Mouse (Mus musculus): ENCODE measurements around the gene Fbxo11. TPM values are rescaled to one million over a fixed set of nuclear protein-coding genes. Genes with fewer than 3 reads are reported as not detected.
"Not testable (repeated sequence)": the region's sequence is repeated elsewhere in the genome, so short reads cannot be mapped to it uniquely, and the experiment has no call there.

Gene Fbxo11
- polyA plus RNA-seq, 1 experiment from 2014 or later = 9.9 TPM

DNA sequence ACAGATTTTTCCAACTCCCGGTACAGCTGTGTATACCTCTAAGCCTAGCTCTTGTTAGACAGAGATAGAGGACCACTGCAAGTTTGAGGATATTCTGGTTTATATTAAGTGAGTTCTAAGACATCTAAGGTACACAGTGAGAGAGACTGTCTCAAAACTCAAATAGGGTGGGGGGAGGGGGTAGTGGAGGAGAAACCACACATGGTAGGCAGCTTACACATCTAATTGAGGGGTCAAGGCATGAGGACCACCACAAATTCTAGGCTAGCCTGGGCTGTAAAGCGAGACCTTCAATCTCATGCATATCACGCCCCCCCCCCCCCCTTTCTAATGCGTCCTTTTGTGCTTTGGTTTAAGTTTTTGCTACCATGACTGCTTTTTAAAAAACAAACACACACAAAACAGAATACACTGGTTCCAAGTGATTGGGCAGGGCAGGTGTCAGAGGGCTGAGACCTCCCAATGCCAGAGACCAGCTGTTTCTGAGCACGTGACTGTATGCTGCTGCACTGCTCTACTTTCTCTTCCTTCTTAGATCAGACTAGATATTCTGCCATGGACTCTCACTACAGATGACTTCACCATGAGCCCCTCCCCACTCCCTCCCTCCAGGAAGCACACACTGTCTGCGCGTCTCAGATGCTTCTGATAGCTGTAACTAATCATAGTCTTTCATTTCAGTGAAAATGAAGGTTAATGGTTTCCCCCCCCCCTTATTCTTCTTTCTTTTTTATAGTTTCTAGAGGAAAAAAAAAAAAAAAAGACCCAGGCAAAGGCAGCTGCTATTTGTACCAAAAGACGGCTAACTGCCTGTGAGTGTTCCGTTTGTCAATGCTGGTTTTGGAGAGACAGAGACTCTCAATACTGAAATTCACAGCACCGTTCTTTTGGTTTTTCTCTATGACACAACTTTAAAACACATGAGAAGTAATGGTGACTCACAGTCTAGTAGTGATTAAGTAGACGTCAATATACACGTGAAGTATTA is 22.7 kb downstream of the Fbxo11 start:
- Histone ChIP-seq H3K27me3 (replicated peaks) (no peaks in the 10 kb centered on the region), H3K27ac (replicated peaks) (no peak overlapping the region), H3K9ac (no peak overlapping the region), H3K36me3 (no peaks in the 10 kb centered on the region; the same call in 1 of the 2 replicates), H3K4me1 (peaks cover 32% of the 10 kb centered on the region), H3K4me3 (no peak overlapping the region), H3K9me3 (no peaks in the 10 kb centered on the region), H3K4me2 (peak overlapping the region; percentile 18; the same call in 1 of the 2 replicates)
- no peak for ATAC-seq (ENCODE audit: extremely low read depth, insufficient number of reproducible peaks, low FRiP score, low TSS enrichment)
- 56% methylated on average over 12 of the region's 12 CpGs for WGBS

DNA sequence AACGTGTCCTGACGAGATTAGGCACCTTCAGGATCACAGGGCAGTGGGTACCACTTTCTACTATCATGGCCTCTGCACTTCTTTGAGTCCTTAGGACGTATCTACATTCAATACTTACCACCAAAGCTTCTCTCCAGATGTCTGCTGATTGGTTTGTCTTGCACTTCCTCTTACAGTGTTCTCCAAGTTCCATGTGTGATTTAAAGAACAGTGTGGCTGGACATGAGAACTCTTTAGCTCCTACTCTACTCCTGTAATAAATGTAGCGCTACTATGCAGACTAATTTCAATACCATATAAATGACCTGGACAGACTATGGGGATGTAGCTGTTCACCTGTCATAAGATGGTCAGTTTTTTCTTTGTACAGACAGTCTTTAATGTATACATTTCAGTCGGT is 24.3 kb downstream of the Fbxo11 start:
- Histone ChIP-seq H3K27ac (replicated peaks) (no peak overlapping the region), H3K4me1 (peaks cover 27% of the 10 kb centered on the region), H3K9me3 (no peaks in the 10 kb centered on the region), H3K9ac (no peak overlapping the region), H3K4me3 (no peak overlapping the region), H3K4me2 (no peak overlapping the region), H3K36me3 (no peaks in the 10 kb centered on the region; the same call in 1 of the 2 replicates), H3K27me3 (replicated peaks) (no peaks in the 10 kb centered on the region)
- no peak for ATAC-seq (ENCODE audit: extremely low read depth, insufficient number of reproducible peaks, low FRiP score, low TSS enrichment)
- 62% methylated on average over 5 of the region's 5 CpGs for WGBS

DNA sequence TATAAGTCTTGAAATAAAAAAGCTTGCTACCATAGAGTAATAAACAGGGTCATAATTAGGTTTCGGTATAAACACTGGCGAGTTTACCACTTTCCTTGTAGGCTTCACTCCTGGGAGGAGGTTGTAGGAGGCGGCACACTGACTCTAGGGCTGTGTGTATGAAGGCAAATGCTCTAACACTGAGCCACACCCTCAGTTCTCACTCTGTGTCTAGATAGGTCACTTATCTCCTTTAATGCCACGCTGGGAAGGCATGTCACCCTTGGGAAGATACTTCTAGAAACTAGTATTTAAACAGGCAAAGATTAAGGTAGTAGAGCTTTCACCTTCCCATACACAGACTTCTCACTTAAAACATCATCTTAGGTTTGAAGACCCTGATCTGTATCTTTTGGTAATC is 30.7 kb downstream of the Fbxo11 start:
- WGBS = 67% methylated on average over 4 of the region's 4 CpGs
- no peaks in the 10 kb centered on the region for H3K36me3 ChIP-seq
- H3K4me3 ChIP-seq = no peak overlapping the region
- H3K4me2 ChIP-seq = no peak overlapping the region
- H3K27me3 ChIP-seq (replicated peaks) = no peaks in the 10 kb centered on the region
- H3K9me3 ChIP-seq = no peaks in the 10 kb centered on the region
- peaks cover 31% of the 10 kb centered on the region for H3K4me1 ChIP-seq
- no peak overlapping the region for H3K27ac ChIP-seq (replicated peaks)
- no peak overlapping the region for H3K9ac ChIP-seq
- no peak for ATAC-seq (ENCODE audit: extremely low read depth, insufficient number of reproducible peaks, low FRiP score, low TSS enrichment)

DNA sequence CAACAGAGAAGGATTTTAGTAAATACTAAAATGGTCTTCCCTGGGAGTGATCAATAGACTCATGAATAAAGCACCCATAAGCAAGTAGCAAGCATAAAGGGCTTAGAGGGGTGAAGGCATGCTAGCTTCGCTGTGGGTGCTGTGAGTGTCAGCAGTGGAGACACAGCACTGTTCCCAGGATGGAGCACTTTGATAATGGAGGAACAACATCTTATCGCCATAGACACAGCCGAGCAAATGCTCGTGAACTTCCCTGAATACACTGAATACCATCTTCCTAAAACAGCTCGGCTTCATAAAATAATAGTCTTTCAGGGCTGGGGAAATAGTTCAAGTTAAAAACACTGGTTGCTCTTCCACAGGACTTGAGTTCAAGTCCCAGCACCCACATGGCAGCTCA is 33.3 kb downstream of the Fbxo11 start:
- Histone ChIP-seq H3K9ac (no peak overlapping the region), H3K27me3 (replicated peaks) (no peaks in the 10 kb centered on the region), H3K4me3 (no peak overlapping the region), H3K9me3 (no peaks in the 10 kb centered on the region), H3K4me1 (peaks cover 33% of the 10 kb centered on the region), H3K4me2 (no peak overlapping the region), H3K36me3 (no peaks in the 10 kb centered on the region), H3K27ac (replicated peaks) (no peak overlapping the region)
- no peak for ATAC-seq (ENCODE audit: extremely low read depth, insufficient number of reproducible peaks, low FRiP score, low TSS enrichment)
- WGBS = 63% methylated on average over 5 of the region's 5 CpGs

DNA sequence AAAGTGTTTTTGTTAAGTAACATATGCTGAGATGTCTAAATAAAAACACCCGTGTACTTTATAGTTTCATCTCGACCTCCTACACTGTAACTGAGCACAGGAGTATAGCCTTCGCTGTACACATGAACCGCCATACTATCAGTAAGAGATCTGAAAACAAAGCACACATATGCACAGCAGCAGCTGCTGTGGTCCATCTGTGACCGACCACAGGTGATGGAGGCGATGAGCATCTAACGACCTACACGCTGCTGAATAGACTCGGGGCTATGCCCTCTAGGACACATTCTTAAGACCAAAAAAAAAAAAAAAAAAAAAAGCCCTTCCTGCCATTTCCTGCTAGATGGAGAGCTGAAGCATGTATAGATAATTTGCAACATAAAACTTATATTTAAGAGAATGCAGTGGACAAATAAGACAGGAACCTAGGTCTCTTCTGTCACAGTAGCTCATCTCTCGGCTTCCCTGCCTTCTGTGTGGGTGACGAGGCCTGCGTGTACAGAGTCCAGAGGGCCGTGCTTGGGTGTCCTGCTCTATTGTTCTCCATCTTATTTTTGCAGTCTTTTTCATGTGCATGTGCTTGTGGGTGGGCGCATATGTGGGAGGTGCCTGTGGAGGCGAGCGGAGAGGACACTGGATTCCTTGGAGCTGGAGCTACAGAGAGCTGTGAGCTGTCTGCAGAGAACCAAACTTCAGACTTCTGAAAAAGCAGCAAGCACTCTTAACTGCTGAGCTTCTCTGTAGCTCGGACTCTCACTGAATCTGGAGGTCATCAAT is 35.7 kb downstream of the Fbxo11 start:
- WGBS = 83% methylated on average over 17 of the region's 17 CpGs

DNA sequence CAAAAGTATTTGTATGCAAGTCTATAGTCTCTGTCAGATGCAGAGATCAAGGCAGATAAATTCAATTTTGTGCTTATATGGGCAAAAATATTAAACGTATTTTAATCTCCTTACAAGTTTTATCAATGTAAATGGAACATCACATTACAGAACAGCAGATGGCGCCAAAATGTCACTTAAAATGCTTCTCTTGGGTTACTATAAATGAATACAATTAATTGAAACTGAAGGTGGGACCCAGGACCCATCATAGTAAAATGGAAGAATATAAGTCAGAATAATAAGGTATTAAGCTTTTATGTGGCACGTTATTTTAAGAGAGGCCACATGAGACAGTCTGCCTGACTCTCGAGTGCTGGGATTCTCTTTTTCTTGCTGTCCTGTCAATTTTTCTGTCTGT is 39.9 kb downstream of the Fbxo11 start:
- Histone ChIP-seq H3K36me3 (no peaks in the 10 kb centered on the region), H3K9ac (no peak overlapping the region), H3K4me1 (peaks cover 24% of the 10 kb centered on the region), H3K9me3 (no peaks in the 10 kb centered on the region), H3K4me2 (no peak overlapping the region), H3K27ac (replicated peaks) (no peak overlapping the region), H3K27me3 (replicated peaks) (no peaks in the 10 kb centered on the region), H3K4me3 (no peak overlapping the region)
- ATAC-seq (ENCODE audit: extremely low read depth, insufficient number of reproducible peaks, low FRiP score, low TSS enrichment) = no peak
- 38% methylated on average over 4 of the region's 4 CpGs for WGBS

More for the DNA sequence above, 35.7 kb downstream of the Fbxo11 start:
- Histone ChIP-seq H3K9ac (no peak overlapping the region), H3K4me1 (peaks cover 36% of the 10 kb centered on the region), H3K4me2 (no peak overlapping the region), H3K36me3 (no peaks in the 10 kb centered on the region), H3K9me3 (no peaks in the 10 kb centered on the region), H3K4me3 (no peak overlapping the region), H3K27ac (replicated peaks) (no peak overlapping the region), H3K27me3 (replicated peaks) (no peaks in the 10 kb centered on the region)
- ATAC-seq (ENCODE audit: extremely low read depth, insufficient number of reproducible peaks, low FRiP score, low TSS enrichment) = no peak

DNA sequence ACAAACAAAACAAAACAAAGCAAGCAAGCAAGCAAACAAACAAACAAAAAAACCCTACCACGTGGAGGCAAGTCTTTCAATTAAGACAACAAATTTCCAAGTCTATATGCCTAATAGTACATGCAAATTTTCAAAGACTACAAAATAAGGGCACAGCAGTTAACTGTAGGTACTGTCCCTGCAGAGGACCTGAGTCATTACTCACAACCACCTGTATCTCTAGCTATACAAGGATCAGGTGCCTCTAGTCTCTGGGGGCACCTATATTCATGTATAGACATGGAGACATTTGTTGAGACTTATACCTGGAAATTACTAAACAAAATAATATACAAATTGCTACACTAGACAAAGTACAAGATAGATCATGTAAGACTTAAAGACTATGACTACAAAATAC is 41.2 kb downstream of the Fbxo11 start:
- 80% methylated on average over 1 of the region's 1 CpGs for WGBS
- Histone ChIP-seq H3K36me3 (no peaks in the 10 kb centered on the region), H3K27ac (replicated peaks) (no peak overlapping the region), H3K9ac (no peak overlapping the region), H3K27me3 (replicated peaks) (no peaks in the 10 kb centered on the region), H3K4me2 (no peak overlapping the region), H3K4me1 (peaks cover 21% of the 10 kb centered on the region), H3K4me3 (no peak overlapping the region), H3K9me3 (no peaks in the 10 kb centered on the region)
- ATAC-seq (ENCODE audit: extremely low read depth, insufficient number of reproducible peaks, low FRiP score, low TSS enrichment) = no peak

DNA sequence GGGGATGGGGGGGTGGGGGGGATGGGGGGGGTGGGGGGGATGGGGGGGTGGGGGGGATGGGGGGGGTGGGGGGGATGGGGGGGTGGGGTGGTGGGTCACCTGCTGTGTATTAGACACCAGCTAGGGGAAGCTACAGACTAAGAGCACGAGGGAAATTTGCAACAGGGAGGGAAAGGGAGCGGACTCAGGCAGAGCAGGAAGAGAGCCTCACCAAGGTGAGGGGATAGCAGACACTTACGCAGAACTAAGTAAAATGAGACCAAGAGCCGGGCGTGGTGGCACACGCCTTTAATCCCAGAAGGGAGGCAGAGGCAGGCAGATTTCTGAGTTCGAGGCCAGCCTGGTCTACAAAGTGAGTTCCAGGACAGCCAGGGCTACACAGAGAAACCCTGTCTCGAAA is 49.1 kb downstream of the Fbxo11 start:
- H3K27me3 ChIP-seq (replicated peaks); H3K27ac ChIP-seq (replicated peaks); H3K9ac ChIP-seq; H3K4me2 ChIP-seq; H3K4me3 ChIP-seq; ATAC-seq (ENCODE audit: extremely low read depth, insufficient number of reproducible peaks, low FRiP score, low TSS enrichment); H3K9me3 ChIP-seq: not testable (repeated sequence)
- WGBS = 90% methylated on average over 8 of the region's 8 CpGs
- H3K4me1 ChIP-seq = peaks cover 15% of the 10 kb centered on the region
- peaks cover 45% of the 10 kb centered on the region for H3K36me3 ChIP-seq

DNA sequence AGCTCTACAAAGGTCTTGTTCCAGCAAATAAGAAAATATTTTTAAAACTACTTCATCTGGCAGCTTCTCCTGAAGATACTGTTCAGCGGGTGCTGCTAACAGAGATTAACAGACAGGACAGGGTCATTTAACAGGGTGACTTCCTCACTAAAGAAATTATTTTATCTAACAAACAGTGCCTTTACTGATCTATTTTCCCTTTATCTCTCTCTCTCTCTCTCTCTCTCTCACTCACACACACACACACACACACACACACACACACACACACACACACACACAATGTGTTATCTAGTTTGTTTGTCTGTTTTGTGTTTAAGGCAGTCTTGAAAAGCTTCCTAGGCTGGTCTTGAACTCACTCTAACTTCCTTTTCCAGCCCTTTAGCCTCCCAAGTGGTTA is 50.6 kb downstream of the Fbxo11 start:
- Histone ChIP-seq H3K27ac (replicated peaks) (no peak overlapping the region), H3K9me3 (no peaks in the 10 kb centered on the region), H3K4me1 (peaks cover 14% of the 10 kb centered on the region), H3K27me3 (replicated peaks) (no peaks in the 10 kb centered on the region), H3K36me3 (peaks cover 59% of the 10 kb centered on the region), H3K9ac (no peak overlapping the region), H3K4me2 (no peak overlapping the region), H3K4me3 (no peak overlapping the region)
- ATAC-seq (ENCODE audit: extremely low read depth, insufficient number of reproducible peaks, low FRiP score, low TSS enrichment) = no peak
- WGBS = 70% methylated on average over 1 of the region's 1 CpGs

DNA sequence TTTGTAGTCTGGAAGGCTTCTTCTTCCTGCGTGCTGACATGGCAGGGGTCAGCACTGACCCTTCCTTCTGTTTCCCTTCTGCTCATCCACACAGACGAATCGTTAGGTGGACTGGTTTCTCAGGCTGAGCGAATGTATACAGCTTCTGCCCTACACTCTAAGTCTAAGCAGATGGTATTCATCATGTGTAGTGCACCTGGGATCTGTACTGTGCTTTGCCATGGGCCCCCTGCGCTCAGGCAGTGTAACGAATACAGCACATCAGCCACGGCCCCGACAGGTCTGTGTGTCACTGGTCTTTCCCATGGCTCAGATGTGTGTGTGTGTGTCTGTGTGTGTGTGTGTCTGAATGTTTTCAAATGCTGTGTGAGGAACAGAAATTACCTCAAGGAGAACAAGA is 58.1 kb downstream of the Fbxo11 start:
- WGBS = 85% methylated on average over 8 of the region's 8 CpGs
- no peak overlapping the region for H3K4me2 ChIP-seq
- no peaks in the 10 kb centered on the region for H3K4me1 ChIP-seq
- H3K4me3 ChIP-seq = no peak overlapping the region
- H3K9me3 ChIP-seq = no peaks in the 10 kb centered on the region
- ATAC-seq (ENCODE audit: extremely low read depth, insufficient number of reproducible peaks, low FRiP score, low TSS enrichment) = no peak
- H3K9ac ChIP-seq = no peak overlapping the region
- no peaks in the 10 kb centered on the region for H3K27me3 ChIP-seq (replicated peaks)
- H3K36me3 ChIP-seq = peaks cover 86% of the 10 kb centered on the region
- no peak overlapping the region for H3K27ac ChIP-seq (replicated peaks)

DNA sequence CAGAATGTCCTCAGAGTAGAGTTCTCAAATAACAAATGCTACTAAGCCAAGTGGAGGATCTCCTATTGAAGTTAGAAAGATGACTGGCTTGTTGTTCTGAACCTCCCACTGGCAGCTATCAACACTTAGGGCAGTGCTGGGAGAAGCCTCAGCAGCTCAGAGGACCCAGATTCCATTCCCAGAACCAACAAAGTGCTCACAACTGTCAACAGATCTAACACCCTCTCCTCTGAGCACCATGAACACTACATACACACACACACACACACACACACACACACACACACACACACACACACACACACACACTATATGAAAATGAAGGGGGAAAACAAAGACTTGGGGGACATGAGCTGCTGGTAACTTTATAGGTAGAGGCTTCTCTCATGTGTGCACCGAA is 60.2 kb downstream of the Fbxo11 start:
- Histone ChIP-seq H3K4me2 (no peak overlapping the region), H3K36me3 (peaks cover 82% of the 10 kb centered on the region), H3K4me3 (no peak overlapping the region), H3K4me1 (no peaks in the 10 kb centered on the region), H3K27me3 (replicated peaks) (no peaks in the 10 kb centered on the region), H3K27ac (replicated peaks) (no peak overlapping the region), H3K9me3 (no peaks in the 10 kb centered on the region), H3K9ac (no peak overlapping the region)
- 87% methylated on average over 1 of the region's 1 CpGs for WGBS
- ATAC-seq (ENCODE audit: extremely low read depth, insufficient number of reproducible peaks, low FRiP score, low TSS enrichment) = no peak

Measured in heart, embryonic 13.5 days (tissue).